Mouse (Mus musculus) adrenal gland, adult 2 months (tissue): Measurements from ENCODE around the gene Tmtc4. TPM values are rescaled to one million over a fixed set of nuclear protein-coding genes. Genes with fewer than 3 reads are reported as not detected.

Experiments used
- DNase-seq: peaks from one replicate; pipeline ENCODE4 v3.0.0; 2021
- polyA plus RNA-seq: library from polyadenylated mRNA; depleted of rRNA; stranded (reverse); fragments of >200 nt; gene quantifications from 2 replicates; pipeline ENCODE4 v1.2.3, GENCODE M21; 2012; rRNA removed
- total RNA-seq, 2 experiments: library from RNA; stranded (reverse); gene quantifications; 2 replicates each; pipeline ENCODE4 v1.2.3; 2021

Tmtc4 gene
- total and polyA plus RNA-seq, 3 experiments: 3.0 to 22.4 (median 18.7) TPM

GRCm38 (mm10) chr14:122871841-122872580 is 111.8 kb downstream of the Tmtc4 start:
- DNase-seq: no peak

GRCm38 (mm10) chr14:122869831-122870230 is 114.0 kb downstream of the Tmtc4 start:
- peak; percentile 82 for DNase-seq

Other genes with a start within 250 kb of the Tmtc4 start
- 10 to 100 TPM; 55.0 to 91.5 TPM for gene Ggact, start 70.3 kb downstream of the Tmtc4 start, total RNA-seq
- 34.0 and 36.4 TPM in 2 replicates for gene Ggact, start 70.3 kb downstream of the Tmtc4 start, polyA plus RNA-seq